8 mouse cellular contexts compared by ENCODE assay signal in genomic region chr17:81668466-81668865, GRCm38 (mm10).
A peak's percentile ranks its signal among the peaks of the same experiment; 100 is the strongest.
DNase-seq lines count a peak whose midpoint lies in the region; ATAC-seq and TF ChIP-seq lines count a peak whose summit lies in the region.

No protein-coding gene starts in this region.

- intact Hi-C loops in heart, postnatal 14 days (cut with DNase I) = loop anchor here (10.0 kb wide), 2 partner anchors 116 to 194 kb away; no protein-coding TSS in a partner anchor

- ATAC-seq in heart, embryonic 13.5 days (ENCODE audit: extremely low read depth, insufficient number of reproducible peaks, low FRiP score, low TSS enrichment) = no peak
- ATAC-seq in hindbrain, embryonic 12.5 days (ENCODE audit: low FRiP score) = no peak
- ATAC-seq in midbrain, embryonic 11.5 days (ENCODE audit: low FRiP score) = 0 out of 2 replicates have a peak, but pooled peaks have one; percentile 6

- H3K27ac ChIP-seq in heart, embryonic 13.5 days (replicated peaks) = peak overlapping the region; percentile 91
- no peak overlapping the region for H3K27ac ChIP-seq in cortical plate, adult 2 months (ENCODE audit: insufficient read depth, low read length)
- peak overlapping the region; percentile 95 for H3K27ac ChIP-seq in hindbrain, embryonic 12.5 days
- H3K27ac ChIP-seq in midbrain, embryonic 11.5 days (ENCODE audit: low read depth, low read length) = no peak overlapping the region

- H3K4me2 ChIP-seq in heart, embryonic 13.5 days = peak overlapping the region; percentile 80
- peak overlapping the region; percentile 86 for H3K4me2 ChIP-seq in hindbrain, embryonic 12.5 days (replicated peaks)
- peak overlapping the region; percentile 90 for H3K4me2 ChIP-seq in midbrain, embryonic 11.5 days

- peak overlapping the region; percentile 89 for H3K9ac ChIP-seq in heart, embryonic 13.5 days
- peak overlapping the region; percentile 85 for H3K9ac ChIP-seq in hindbrain, embryonic 12.5 days
- peak overlapping the region; percentile 86 for H3K9ac ChIP-seq in midbrain, embryonic 11.5 days (ENCODE audit: low read length)

- H3K27me3 ChIP-seq in heart, embryonic 13.5 days (replicated peaks) = peaks cover 11% of the 10 kb centered on the region
- peaks cover 18% of the 10 kb centered on the region for H3K27me3 ChIP-seq in hindbrain, embryonic 12.5 days
- peaks cover 27% of the 10 kb centered on the region for H3K27me3 ChIP-seq in midbrain, embryonic 11.5 days (ENCODE audit: control insufficient read depth, insufficient read depth, low read length)

- 10% methylated on average over 2 of the region's 2 CpGs for WGBS in heart, embryonic 13.5 days
- WGBS in hindbrain, embryonic 12.5 days = 9% methylated on average over 2 of the region's 2 CpGs
- WGBS in midbrain, embryonic 11.5 days = 7% methylated on average over 2 of the region's 2 CpGs

- H3K36me3 ChIP-seq in heart, embryonic 13.5 days = peaks cover 20% of the 10 kb centered on the region
- H3K36me3 ChIP-seq in hindbrain, embryonic 12.5 days = no peaks in the 10 kb centered on the region
- H3K36me3 ChIP-seq in midbrain, embryonic 11.5 days (ENCODE audit: control insufficient read depth, insufficient read depth, low read length) = no peaks in the 10 kb centered on the region

- no peak for DNase-seq in heart, postnatal 14 days
- no peak for DNase-seq in midbrain, embryonic 11.5 days (ENCODE audit: low spot score, missing footprints)
- DNase-seq in spleen, postnatal 10 days (ENCODE audit: low spot score in 2 of 2) = no peak
- no peak for DNase-seq in right cerebral cortex, postnatal 10 days (ENCODE audit: low spot score in 2 of 2)
- DNase-seq in cerebellum, postnatal 14 days = no peak

- peak overlapping the region; percentile 71 for H3K4me3 ChIP-seq in heart, embryonic 13.5 days
- H3K4me3 ChIP-seq in cortical plate, adult 2 months (ENCODE audit: insufficient read depth, low read length) = peak overlapping the region; percentile 83
- peak overlapping the region; percentile 71 for H3K4me3 ChIP-seq in hindbrain, embryonic 12.5 days
- peak overlapping the region; percentile 62 for H3K4me3 ChIP-seq in midbrain, embryonic 11.5 days (ENCODE audit: low read depth, low read length)

- H3K4me1 ChIP-seq in heart, embryonic 13.5 days = peaks cover 83% of the 10 kb centered on the region
- peaks cover 2% of the 10 kb centered on the region; the same call in 1 of the 2 replicates for H3K4me1 ChIP-seq in cortical plate, adult 2 months (ENCODE audit: control insufficient read depth, insufficient read depth, low read length)
- peaks cover 20% of the 10 kb centered on the region for H3K4me1 ChIP-seq in hindbrain, embryonic 12.5 days
- H3K4me1 ChIP-seq in midbrain, embryonic 11.5 days (ENCODE audit: control insufficient read depth, insufficient read depth, low read length) = peaks cover 4% of the 10 kb centered on the region; the same call in 1 of the 2 replicates

- no peaks in the 10 kb centered on the region for H3K9me3 ChIP-seq in heart, embryonic 13.5 days
- no peaks in the 10 kb centered on the region for H3K9me3 ChIP-seq in hindbrain, embryonic 12.5 days (replicated peaks)
- no peaks in the 10 kb centered on the region for H3K9me3 ChIP-seq in midbrain, embryonic 11.5 days (ENCODE audit: control insufficient read depth, low read length)

- TF ChIP-seq CTCF in cortical plate, adult 2 months (IDR thresholded peaks at IDR 0.05; ENCODE audit: extremely low read depth, insufficient read depth, low read length) = no peak

- TF ChIP-seq POLR2A in cortical plate, adult 2 months (IDR thresholded peaks at IDR 0.05; ENCODE audit: extremely low read depth, insufficient read depth, low read length) = no peak

Comparison
In these comparisons a context has a peak if more than half of its experiments do, and no peak if none do; other contexts are left out.
1. H3K27ac ChIP-seq: peak in heart, embryonic 13.5 days (single experiment) and hindbrain, embryonic 12.5 days (single experiment); none in cortical plate, adult 2 months (single experiment) and midbrain, embryonic 11.5 days (single experiment).
2. Peak in every context shown above with its lines, with median percentiles within 50 percentile points of each other: H3K4me2 ChIP-seq, H3K4me3 ChIP-seq and H3K9ac ChIP-seq.